Mouse (Mus musculus) neural tube, embryonic 14.5 days (tissue): ENCODE data around the gene Tmem63c. TPM values are rescaled to one million over a fixed set of nuclear protein-coding genes. Genes with fewer than 3 reads are reported as not detected.

Experiments
- ATAC-seq: fragments of 200-750 bp; cut with Nextera tagmentation; 2 replicates; pipeline ENCODE4 v1.8.0; 2017; ENCODE audit warnings: low read depth, mild to moderate bottlenecking, moderate TSS enrichment, moderate library complexity
- H3K27ac ChIP-seq: fragments of 300-500 bp; sonication (generic); 2 replicates; pipeline ENCODE4 v1.5.1; 2014; ENCODE audit warnings: low read depth, mild to moderate bottlenecking, control low read depth, low read length, moderate library complexity, mixed read lengths
- H3K27me3 ChIP-seq: fragments of 300-500 bp; sonication (generic); 2 replicates; pipeline ENCODE4 v1.6.1; 2014; ENCODE audit warnings: low read length; ENCODE audit not compliant: control insufficient read depth, insufficient read depth
- H3K36me3 ChIP-seq: fragments of 300-500 bp; sonication (generic); 2 replicates; pipeline ENCODE4 v1.6.1; 2014; ENCODE audit warnings: low read length, mixed read lengths; ENCODE audit not compliant: control insufficient read depth, insufficient read depth
- H3K4me1 ChIP-seq: fragments of 300-500 bp; sonication (generic); 2 replicates; pipeline ENCODE4 v1.6.1; 2014; ENCODE audit warnings: low read length; ENCODE audit not compliant: control insufficient read depth, insufficient read depth
- H3K4me2 ChIP-seq: fragments of 300-500 bp; sonication (generic); 2 replicates; pipeline ENCODE4 v1.6.1; 2014; ENCODE audit warnings: mild to moderate bottlenecking, low read depth, low read length, control low read depth
- H3K4me3 ChIP-seq: fragments of 300-500 bp; sonication (generic); 2 replicates; pipeline ENCODE4 v1.5.1; 2014; ENCODE audit warnings: low read depth, low read length, control low read depth, mixed read lengths
- H3K9ac ChIP-seq: fragments of 300-500 bp; sonication (generic); replicated peaks from 2 replicates; pipeline ENCODE4 v1.6.1; 2014; ENCODE audit warnings: low read depth, mild to moderate bottlenecking, control low read depth, low read length, mixed read lengths
- H3K9me3 ChIP-seq: fragments of 300-500 bp; sonication (generic); 2 replicates; pipeline ENCODE4 v1.6.1; 2016; ENCODE audit warnings: low read length; ENCODE audit not compliant: control insufficient read depth
- WGBS: fragments of 180-500 bp; shearing (Covaris S2); extraction: QIAGEN DNeasy Blood & Tissue Kit; methylation state at CpG from one replicate; pipeline ENCODE4 v1.1.7; 2014; 5-methylcytosine and 5-hydroxymethylcytosine counted together
- polyA plus RNA-seq: library from polyadenylated mRNA; unstranded; fragments of >200 nt; fragmentation: Nextera tagmentation; extraction: Ambion mirVana; gene quantifications from 2 replicates; pipeline ENCODE4 v1.2.1, GENCODE M21; 2014

Tmem63c gene
- polyA plus RNA-seq, 1 experiment from 2014 or later = 15.8 TPM

DNA sequence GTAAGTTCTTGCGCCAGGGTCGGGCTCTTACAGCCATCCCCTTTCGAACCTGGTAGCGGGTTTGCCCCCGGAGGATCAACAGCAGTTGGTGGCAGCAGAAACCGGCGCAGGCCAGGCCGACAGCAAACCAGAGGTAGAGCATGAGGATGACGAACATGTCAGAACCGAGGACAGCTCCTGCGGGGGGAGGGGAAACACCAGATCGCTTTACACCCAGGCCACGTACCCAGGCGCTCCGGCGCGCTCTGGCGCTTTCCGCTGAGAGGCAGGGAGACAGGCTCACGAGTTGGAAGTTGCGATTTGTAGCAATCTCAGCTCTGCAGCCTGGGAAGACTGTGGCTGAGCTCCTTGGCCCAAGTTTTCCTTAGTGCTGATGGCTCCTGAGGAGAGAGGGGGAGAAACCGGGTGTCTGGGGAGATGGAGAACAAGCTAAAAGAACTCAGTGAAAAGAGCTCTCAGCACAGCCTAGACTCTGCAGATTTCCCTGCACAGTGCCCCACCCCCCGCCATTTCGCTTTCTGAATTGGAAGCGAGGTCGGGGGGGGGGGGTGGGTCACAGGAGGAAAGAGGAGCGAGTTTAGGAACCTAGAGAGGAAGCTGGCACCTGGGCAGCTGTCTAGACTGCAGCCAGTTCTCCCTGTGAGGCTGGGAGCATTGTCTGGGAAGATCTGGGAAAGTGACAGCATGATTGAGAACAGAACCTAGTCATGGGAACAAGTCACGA is 37.5 kb upstream of the Tmem63c start:
- Histone ChIP-seq H3K9me3 (no peaks in the 10 kb centered on the region), H3K4me3 (no peak overlapping the region), H3K27ac (no peak overlapping the region), H3K27me3 (peaks cover 33% of the 10 kb centered on the region), H3K36me3 (no peaks in the 10 kb centered on the region), H3K4me1 (peaks cover 11% of the 10 kb centered on the region), H3K9ac (no peak overlapping the region), H3K4me2 (peak overlapping the region; percentile 41)
- ATAC-seq = peak; percentile 73; the same call in 1 of the 2 replicates
- 3% methylated on average over 28 of the region's 28 CpGs for WGBS

DNA sequence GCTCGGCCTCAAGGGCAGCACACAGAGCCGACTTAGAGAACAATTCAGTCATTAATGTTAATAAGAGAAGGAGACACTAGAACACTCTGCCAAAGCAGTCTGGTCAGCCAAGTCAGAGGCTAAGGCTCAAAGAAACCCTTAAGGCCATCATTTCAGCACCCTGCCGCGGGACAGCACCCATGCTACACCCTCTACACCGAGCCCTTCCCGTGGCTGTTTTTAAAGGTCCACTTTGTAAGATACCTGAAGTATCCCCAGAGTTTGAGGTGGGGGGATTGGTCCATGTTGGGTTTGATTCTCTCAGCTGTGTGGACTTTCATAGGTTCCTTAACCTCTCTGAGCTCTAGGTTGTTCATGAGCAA is 37.0 kb upstream of the Tmem63c start:
- Histone ChIP-seq H3K9ac (no peak overlapping the region), H3K27me3 (peaks cover 36% of the 10 kb centered on the region), H3K4me1 (peaks cover 11% of the 10 kb centered on the region), H3K4me3 (no peak overlapping the region), H3K9me3 (no peaks in the 10 kb centered on the region), H3K27ac (no peak overlapping the region), H3K4me2 (no peak overlapping the region; the same call in 1 of the 2 replicates), H3K36me3 (no peaks in the 10 kb centered on the region)
- no peak for ATAC-seq
- 7% methylated on average over 6 of the region's 6 CpGs for WGBS

DNA sequence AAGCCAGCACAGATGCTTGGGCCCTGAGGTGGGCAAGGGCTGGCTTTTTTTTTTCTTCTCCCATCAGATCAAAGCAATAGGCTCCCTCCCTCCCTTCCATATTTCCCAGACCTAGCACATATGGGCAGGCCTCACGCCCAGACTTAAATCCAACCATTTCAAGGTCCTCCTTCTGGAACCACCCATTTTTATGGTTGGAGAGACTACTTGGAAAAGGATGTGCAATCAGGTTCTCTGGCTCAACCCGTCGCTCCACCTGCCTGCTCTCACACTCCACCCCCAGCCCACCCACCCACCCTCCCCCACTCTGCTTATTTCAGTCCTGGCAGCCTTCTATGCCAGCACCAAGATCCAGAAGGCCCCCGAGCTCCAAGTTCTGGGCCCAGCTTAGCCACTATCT is 34.6 kb upstream of the Tmem63c start:
- Histone ChIP-seq H3K4me1 (peaks cover 17% of the 10 kb centered on the region), H3K4me3 (no peak overlapping the region), H3K9ac (no peak overlapping the region), H3K27ac (no peak overlapping the region), H3K4me2 (no peak overlapping the region), H3K27me3 (peaks cover 41% of the 10 kb centered on the region), H3K9me3 (no peaks in the 10 kb centered on the region), H3K36me3 (no peaks in the 10 kb centered on the region)
- 64% methylated on average over 4 of the region's 4 CpGs for WGBS
- ATAC-seq = no peak

DNA sequence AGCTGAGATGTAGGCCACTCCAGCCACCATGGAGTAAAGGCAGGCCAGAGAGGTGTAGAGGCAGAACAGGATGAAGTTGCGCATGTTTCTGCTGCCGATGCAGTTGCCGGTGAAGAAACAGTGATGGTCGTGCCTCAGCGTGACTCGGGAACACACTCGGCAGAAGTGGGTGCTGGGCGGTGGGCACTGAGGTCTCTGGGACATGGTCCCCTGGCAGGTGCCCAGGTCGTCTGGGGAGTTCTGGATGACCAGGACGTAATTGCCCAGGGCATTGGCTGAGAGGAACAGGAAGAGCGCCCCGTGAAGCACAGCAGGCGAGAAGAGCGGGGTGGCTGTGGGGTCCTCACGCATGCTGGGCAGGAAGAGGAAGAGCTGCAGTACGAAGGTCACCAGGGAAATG is 32.9 kb upstream of the Tmem63c start:
- peaks cover 36% of the 10 kb centered on the region for H3K27me3 ChIP-seq
- H3K4me1 ChIP-seq = peaks cover 17% of the 10 kb centered on the region
- H3K27ac ChIP-seq = no peak overlapping the region
- no peak overlapping the region for H3K4me2 ChIP-seq
- no peak overlapping the region for H3K4me3 ChIP-seq
- H3K9me3 ChIP-seq = no peaks in the 10 kb centered on the region
- H3K9ac ChIP-seq = no peak overlapping the region
- H3K36me3 ChIP-seq = no peaks in the 10 kb centered on the region
- 43% methylated on average over 16 of the region's 16 CpGs for WGBS
- ATAC-seq = no peak

DNA sequence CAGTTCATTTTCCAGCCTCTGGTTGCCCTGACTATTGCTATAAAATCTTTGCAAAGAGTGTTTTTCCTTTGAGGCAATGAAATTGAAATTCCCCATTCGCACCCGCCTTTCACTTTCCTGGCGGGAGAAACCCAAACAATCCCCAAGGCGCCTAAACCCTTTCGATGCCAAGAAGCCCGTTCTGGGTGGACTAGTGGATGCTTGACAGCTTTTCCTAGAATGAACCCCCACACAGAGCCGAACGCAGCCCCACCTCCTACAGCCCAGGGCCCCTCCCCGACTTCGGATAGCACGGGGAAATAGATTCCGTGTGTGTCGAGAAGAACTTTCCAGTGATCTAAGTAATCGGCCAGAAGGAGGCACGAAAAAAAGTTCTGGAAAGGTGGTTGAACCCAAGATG is 31.8 kb upstream of the Tmem63c start:
- H3K27me3 ChIP-seq = peaks cover 35% of the 10 kb centered on the region
- H3K9me3 ChIP-seq = no peaks in the 10 kb centered on the region
- peak overlapping the region; percentile 58 for H3K4me3 ChIP-seq
- H3K9ac ChIP-seq = peak overlapping the region; percentile 77
- WGBS = 3% methylated on average over 15 of the region's 15 CpGs
- ATAC-seq = no peak
- no peak overlapping the region for H3K27ac ChIP-seq
- H3K4me2 ChIP-seq = peak overlapping the region; percentile 84
- H3K36me3 ChIP-seq = no peaks in the 10 kb centered on the region
- H3K4me1 ChIP-seq = peaks cover 6% of the 10 kb centered on the region; the same call in 1 of the 2 replicates

DNA sequence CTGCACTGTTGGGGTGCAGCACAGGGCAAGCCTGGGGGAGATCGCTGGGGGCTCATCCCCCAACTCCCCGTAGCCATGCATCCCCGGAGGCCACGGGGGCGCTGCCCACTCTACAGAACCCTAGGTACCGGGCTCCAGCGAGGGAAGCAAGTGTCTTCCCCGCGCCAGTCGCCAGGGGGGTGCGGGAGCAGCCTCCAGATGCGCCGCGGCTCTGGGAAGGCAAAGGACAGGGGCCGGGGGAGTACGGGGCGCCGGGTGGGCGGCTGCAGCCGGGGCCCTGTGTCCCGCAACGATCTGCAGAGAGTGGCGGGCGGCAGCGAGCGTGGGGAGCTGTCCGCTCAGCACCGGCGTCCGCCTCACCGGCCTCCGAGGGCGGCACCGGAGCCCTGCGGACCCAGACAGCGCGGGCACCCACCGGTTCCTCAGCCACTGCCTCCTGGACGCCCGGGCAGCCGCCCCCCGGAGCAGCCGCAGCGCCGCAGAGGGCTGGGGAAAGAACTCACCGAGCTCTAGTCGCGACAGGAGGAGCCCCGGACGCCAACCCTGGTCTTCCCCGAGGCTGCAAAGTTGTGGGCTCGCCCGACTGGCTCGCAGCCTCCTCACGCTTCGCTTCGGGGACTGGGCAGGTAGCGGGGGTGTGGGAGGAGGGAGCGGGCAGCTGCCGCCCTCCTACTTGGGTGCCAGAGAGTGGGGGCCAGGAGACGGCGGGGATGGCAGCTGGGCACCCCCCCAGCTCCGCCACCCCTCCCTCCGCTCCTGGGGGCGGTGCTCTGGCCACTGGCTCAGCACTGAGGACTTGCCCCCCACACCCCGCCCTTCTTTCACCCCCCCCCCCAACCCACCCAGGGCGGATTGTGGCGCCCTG is 31.0 kb upstream of the Tmem63c start, which contains the start of gene Zdhhc22:
Zdhhc22 (minus strand) TSS at position 541 of the 865 bp plus-strand sequence.
- WGBS = 1% methylated on average over 55 of the region's 68 CpGs
- H3K4me1 ChIP-seq = peaks cover 6% of the 10 kb centered on the region; the same call in 1 of the 2 replicates
- peak; percentile 84 for ATAC-seq

DNA sequence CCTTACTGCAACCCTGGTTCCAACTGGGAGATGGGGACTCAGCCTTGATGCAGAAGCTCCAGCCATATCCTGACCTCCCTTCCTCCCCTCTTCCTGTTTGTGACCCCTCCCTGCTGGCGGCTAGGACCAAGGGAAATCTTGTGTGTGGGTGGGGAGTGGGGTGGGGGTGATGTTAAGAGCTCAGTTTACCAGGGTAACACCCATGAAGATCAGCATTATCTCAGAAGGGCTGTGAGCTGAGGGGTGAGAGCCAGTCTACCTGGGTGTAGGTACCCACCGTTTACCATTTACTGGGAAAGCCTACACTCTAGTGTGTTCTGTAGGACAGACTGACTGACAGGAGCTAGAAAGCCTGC is 30.4 kb upstream of the Tmem63c start:
- Histone ChIP-seq H3K4me2 (peak overlapping the region; percentile 84), H3K4me1 (peaks cover 6% of the 10 kb centered on the region; the same call in 1 of the 2 replicates), H3K4me3 (peak overlapping the region; percentile 58), H3K9ac (peak overlapping the region; percentile 77), H3K36me3 (no peaks in the 10 kb centered on the region), H3K27me3 (peaks cover 29% of the 10 kb centered on the region), H3K27ac (no peak overlapping the region), H3K9me3 (no peaks in the 10 kb centered on the region)
- 0 out of 2 replicates have a peak, but pooled peaks have one; percentile 4 for ATAC-seq
- WGBS = 88% methylated on average over 1 of the region's 2 CpGs

More for the DNA sequence above, 31.0 kb upstream of the Tmem63c start, which contains the start of gene Zdhhc22:
- Histone ChIP-seq H3K9ac (peak within 1 kb of the TSS; percentile 77), H3K4me3 (peak within 1 kb of the TSS; percentile 58), H3K36me3 (no peaks in the 10 kb centered on the region), H3K9me3 (no peaks in the 10 kb centered on the region), H3K27ac (peak within 1 kb of the TSS; percentile 39), H3K4me2 (peak within 1 kb of the TSS; percentile 84), H3K27me3 (peaks cover 32% of the 10 kb centered on the region)

DNA sequence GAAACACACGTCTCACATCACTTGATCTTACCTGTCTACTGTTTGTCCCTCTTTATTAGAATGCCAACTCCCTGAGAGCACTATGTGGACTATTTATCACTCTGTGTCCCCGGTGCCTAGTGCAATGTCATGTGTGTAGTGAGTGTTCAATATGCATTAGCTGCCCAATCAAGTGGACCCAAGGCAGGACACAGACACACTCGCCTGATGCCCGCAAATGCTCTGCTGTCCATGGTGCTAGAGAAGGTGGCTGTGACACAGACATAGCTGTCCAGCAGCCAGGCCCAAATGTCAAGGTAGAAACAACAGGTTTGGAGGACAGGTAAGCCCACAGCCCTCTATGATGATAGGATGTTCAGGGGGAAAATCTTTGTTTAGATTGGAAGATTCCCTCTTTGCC is 27.0 kb upstream of the Tmem63c start:
- Histone ChIP-seq H3K4me2 (no peak overlapping the region), H3K27me3 (peaks cover 5% of the 10 kb centered on the region), H3K4me3 (no peak overlapping the region), H3K4me1 (peaks cover 6% of the 10 kb centered on the region; the same call in 1 of the 2 replicates), H3K27ac (0 out of 2 replicates have a peak overlapping the region, but pooled peaks have one; percentile 28), H3K9ac (no peak overlapping the region), H3K9me3 (no peaks in the 10 kb centered on the region), H3K36me3 (no peaks in the 10 kb centered on the region)
- no peak for ATAC-seq
- 28% methylated on average over 4 of the region's 4 CpGs for WGBS

DNA sequence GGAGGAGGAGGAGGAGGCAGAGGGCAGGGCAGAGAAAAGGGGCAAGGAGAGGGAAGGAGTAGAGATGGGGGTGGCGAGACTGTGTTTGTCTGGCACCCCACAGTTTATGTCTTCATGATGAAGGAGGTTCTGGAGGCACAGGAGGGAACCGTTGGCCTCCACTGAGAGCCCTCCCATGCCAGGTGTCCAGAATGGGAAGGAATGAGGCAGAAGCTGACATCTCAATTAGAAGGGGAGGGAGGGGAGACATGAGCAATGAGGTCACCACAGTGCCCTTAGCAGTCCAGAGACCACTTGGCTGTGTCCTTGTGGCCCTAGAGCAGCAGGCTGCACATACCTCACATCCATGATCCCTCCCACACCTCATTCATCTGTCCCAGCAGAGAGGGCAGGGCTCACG is 26.4 kb upstream of the Tmem63c start:
- ATAC-seq = no peak

More for the DNA sequence above, 26.4 kb upstream of the Tmem63c start:
- no peaks in the 10 kb centered on the region for H3K36me3 ChIP-seq
- no peak overlapping the region for H3K27ac ChIP-seq
- no peaks in the 10 kb centered on the region for H3K9me3 ChIP-seq
- 49% methylated on average over 3 of the region's 3 CpGs for WGBS
- H3K27me3 ChIP-seq = peaks cover 1% of the 10 kb centered on the region
- no peak overlapping the region for H3K9ac ChIP-seq
- no peak overlapping the region for H3K4me2 ChIP-seq
- H3K4me3 ChIP-seq = no peak overlapping the region
- H3K4me1 ChIP-seq = peaks cover under 1% of the 10 kb centered on the region; the same call in 1 of the 2 replicates
